Mouse (Mus musculus): ENCODE results near the gene Prss35. TPM values are rescaled to one million over a fixed set of nuclear protein-coding genes. Genes with fewer than 3 reads are reported as not detected.
A peak's percentile ranks its signal among the peaks of the same experiment; 100 is the strongest.

Prss35 gene
- polyA plus RNA-seq, 1 experiment from 2014 or later: 48.1 TPM

- H3K4me3 ChIP-seq (ENCODE audit: low read length): no peak overlapping the region
- 53% methylated on average over 2 of the region's 2 CpGs for WGBS
- no peaks in the 10 kb centered on the region for H3K36me3 ChIP-seq (ENCODE audit: control insufficient read depth, insufficient read depth, low read length)
- peak; percentile 67; the same call in 1 of the 2 replicates for ATAC-seq (ENCODE audit: low read depth)
- H3K4me1 ChIP-seq (replicated peaks; ENCODE audit: control insufficient read depth, insufficient read depth, low read length): no peaks in the 10 kb centered on the region
- no peak overlapping the region for H3K9ac ChIP-seq (ENCODE audit: low read length)
- no peak overlapping the region for H3K27ac ChIP-seq (ENCODE audit: low read length)
- H3K27me3 ChIP-seq (ENCODE audit: control insufficient read depth, insufficient read depth, low read depth, low read length): no peaks in the 10 kb centered on the region
- no peak overlapping the region for H3K4me2 ChIP-seq (ENCODE audit: low read depth, low read length)
- no peaks in the 10 kb centered on the region for H3K9me3 ChIP-seq (ENCODE audit: control insufficient read depth, low read length)
Measured at GRCm38 (mm10) chr9:86710091-86710634, 33.3 kb upstream of the Prss35 start.

DNA sequence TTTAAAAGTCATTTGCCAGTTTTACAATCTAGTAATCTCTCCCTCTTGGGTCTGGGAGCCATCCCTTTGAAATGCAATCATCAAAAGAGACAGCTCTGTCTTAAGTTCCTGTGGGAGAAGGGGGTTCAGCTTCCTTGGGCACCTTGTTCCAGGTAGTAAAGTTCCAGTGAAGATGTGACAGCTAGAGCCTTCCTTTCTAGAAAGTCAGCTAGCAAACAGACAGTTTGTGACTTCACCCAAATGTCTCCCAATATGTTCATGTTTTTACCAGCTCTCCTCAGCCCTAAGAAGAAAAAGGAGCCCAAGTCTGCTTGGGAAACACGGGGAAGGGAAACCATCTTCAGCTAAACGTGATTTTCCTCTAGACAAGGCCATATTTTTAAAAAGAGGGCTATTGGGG lies 30.8 kb upstream of the Prss35 start:
- Histone ChIP-seq H3K9me3 (ENCODE audit: control insufficient read depth, low read length) (no peaks in the 10 kb centered on the region), H3K9ac (ENCODE audit: low read length) (no peak overlapping the region), H3K36me3 (ENCODE audit: control insufficient read depth, insufficient read depth, low read length) (no peaks in the 10 kb centered on the region), H3K4me3 (ENCODE audit: low read length) (no peak overlapping the region), H3K27me3 (ENCODE audit: control insufficient read depth, insufficient read depth, low read depth, low read length) (no peaks in the 10 kb centered on the region), H3K4me2 (ENCODE audit: low read depth, low read length) (no peak overlapping the region), H3K4me1 (replicated peaks; ENCODE audit: control insufficient read depth, insufficient read depth, low read length) (no peaks in the 10 kb centered on the region), H3K27ac (ENCODE audit: low read length) (no peak overlapping the region)
- ATAC-seq (ENCODE audit: low read depth): no peak
- 69% methylated on average over 2 of the region's 2 CpGs for WGBS

- Histone ChIP-seq H3K9ac (ENCODE audit: low read length) (no peak overlapping the region), H3K4me3 (ENCODE audit: low read length) (no peak overlapping the region), H3K4me2 (ENCODE audit: low read depth, low read length) (no peak overlapping the region), H3K4me1 (replicated peaks; ENCODE audit: control insufficient read depth, insufficient read depth, low read length) (no peaks in the 10 kb centered on the region), H3K27me3 (ENCODE audit: control insufficient read depth, insufficient read depth, low read depth, low read length) (no peaks in the 10 kb centered on the region), H3K27ac (ENCODE audit: low read length) (no peak overlapping the region), H3K36me3 (ENCODE audit: control insufficient read depth, insufficient read depth, low read length) (no peaks in the 10 kb centered on the region), H3K9me3 (ENCODE audit: control insufficient read depth, low read length) (no peaks in the 10 kb centered on the region)
- WGBS: 95% methylated on average over 3 of the region's 3 CpGs
- no peak for ATAC-seq (ENCODE audit: low read depth)
Measured at GRCm38 (mm10) chr9:86714089-86714488, 29.4 kb upstream of the Prss35 start.

GRCm38 (mm10) chr9:86716540-86716939 lies 26.9 kb upstream of the Prss35 start:
- H3K27ac ChIP-seq (ENCODE audit: low read length): no peak overlapping the region
- no peak overlapping the region for H3K9ac ChIP-seq (ENCODE audit: low read length)
- H3K4me1 ChIP-seq (replicated peaks; ENCODE audit: control insufficient read depth, insufficient read depth, low read length): no peaks in the 10 kb centered on the region
- H3K9me3 ChIP-seq (ENCODE audit: control insufficient read depth, low read length): no peaks in the 10 kb centered on the region
- no peak for ATAC-seq (ENCODE audit: low read depth)
- WGBS: 33% methylated on average over 2 of the region's 2 CpGs
- H3K4me3 ChIP-seq (ENCODE audit: low read length): no peak overlapping the region
- no peaks in the 10 kb centered on the region for H3K36me3 ChIP-seq (ENCODE audit: control insufficient read depth, insufficient read depth, low read length)
- no peaks in the 10 kb centered on the region for H3K27me3 ChIP-seq (ENCODE audit: control insufficient read depth, insufficient read depth, low read depth, low read length)
- H3K4me2 ChIP-seq (ENCODE audit: low read depth, low read length): no peak overlapping the region

- no peaks in the 10 kb centered on the region for H3K36me3 ChIP-seq (ENCODE audit: control insufficient read depth, insufficient read depth, low read length)
Measured at GRCm38 (mm10) chr9:86717119-86717518, 26.3 kb upstream of the Prss35 start.

DNA sequence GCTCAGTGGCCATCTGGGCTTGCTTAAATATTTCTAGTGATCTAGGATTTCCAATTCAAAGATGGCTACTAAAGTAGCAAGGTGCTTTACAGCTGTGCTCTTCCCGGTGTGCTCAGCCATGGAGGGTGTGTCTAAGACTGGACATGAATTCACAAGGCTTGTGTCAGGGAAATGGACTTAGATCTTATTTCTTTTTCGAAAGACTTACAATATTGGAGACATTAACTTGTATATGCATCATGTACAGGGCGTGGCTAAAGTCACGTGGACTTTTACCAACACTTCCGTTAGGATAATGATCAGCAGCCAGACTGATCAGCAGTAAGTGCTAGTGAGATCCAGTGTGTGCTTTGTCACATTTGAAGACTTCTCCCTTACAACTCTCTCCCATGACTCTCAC lies 23.2 kb upstream of the Prss35 start:
- H3K9me3 ChIP-seq (ENCODE audit: control insufficient read depth, low read length): no peaks in the 10 kb centered on the region
- H3K27me3 ChIP-seq (ENCODE audit: control insufficient read depth, insufficient read depth, low read depth, low read length): no peaks in the 10 kb centered on the region
- H3K36me3 ChIP-seq (ENCODE audit: control insufficient read depth, insufficient read depth, low read length): no peaks in the 10 kb centered on the region
- no peak overlapping the region for H3K4me3 ChIP-seq (ENCODE audit: low read length)
- H3K9ac ChIP-seq (ENCODE audit: low read length): no peak overlapping the region
- no peak overlapping the region for H3K4me2 ChIP-seq (ENCODE audit: low read depth, low read length)
- WGBS: 84% methylated on average over 5 of the region's 5 CpGs
- no peak overlapping the region for H3K27ac ChIP-seq (ENCODE audit: low read length)
- H3K4me1 ChIP-seq (replicated peaks; ENCODE audit: control insufficient read depth, insufficient read depth, low read length): no peaks in the 10 kb centered on the region
- ATAC-seq (ENCODE audit: low read depth): no peak

More at GRCm38 (mm10) chr9:86717119-86717518, 26.3 kb upstream of the Prss35 start:
- no peak for ATAC-seq (ENCODE audit: low read depth)
- no peak overlapping the region for H3K9ac ChIP-seq (ENCODE audit: low read length)
- WGBS: 30% methylated on average over 5 of the region's 5 CpGs
- H3K4me2 ChIP-seq (ENCODE audit: low read depth, low read length): no peak overlapping the region
- H3K27me3 ChIP-seq (ENCODE audit: control insufficient read depth, insufficient read depth, low read depth, low read length): no peaks in the 10 kb centered on the region
- no peak overlapping the region for H3K27ac ChIP-seq (ENCODE audit: low read length)
- H3K4me3 ChIP-seq (ENCODE audit: low read length): no peak overlapping the region
- no peaks in the 10 kb centered on the region for H3K4me1 ChIP-seq (replicated peaks; ENCODE audit: control insufficient read depth, insufficient read depth, low read length)
- no peaks in the 10 kb centered on the region for H3K9me3 ChIP-seq (ENCODE audit: control insufficient read depth, low read length)

DNA sequence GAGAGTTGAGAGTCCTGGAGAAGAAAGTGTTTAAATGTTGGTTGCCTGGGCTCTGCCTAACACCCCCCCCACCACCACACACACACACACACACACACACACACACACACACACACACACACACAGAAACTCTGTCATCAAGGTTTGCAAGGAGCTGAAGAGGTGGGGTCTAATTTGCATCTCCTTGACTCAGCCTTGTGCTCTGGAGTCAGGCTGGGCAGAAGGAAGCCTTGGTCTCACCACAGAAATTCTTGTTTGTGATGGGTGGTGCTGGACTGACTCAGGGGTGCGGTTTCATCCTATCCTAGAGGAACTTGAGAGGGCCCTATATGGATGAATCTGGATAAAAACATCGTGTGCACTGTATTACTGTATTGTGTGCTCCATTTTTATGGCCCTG lies 22.7 kb upstream of the Prss35 start:
- Histone ChIP-seq H3K36me3 (ENCODE audit: control insufficient read depth, insufficient read depth, low read length) (no peaks in the 10 kb centered on the region), H3K4me1 (replicated peaks; ENCODE audit: control insufficient read depth, insufficient read depth, low read length) (no peaks in the 10 kb centered on the region), H3K4me2 (ENCODE audit: low read depth, low read length) (no peak overlapping the region), H3K27ac (ENCODE audit: low read length) (no peak overlapping the region), H3K27me3 (ENCODE audit: control insufficient read depth, insufficient read depth, low read depth, low read length) (no peaks in the 10 kb centered on the region), H3K9ac (ENCODE audit: low read length) (no peak overlapping the region), H3K4me3 (ENCODE audit: low read length) (no peak overlapping the region), H3K9me3 (ENCODE audit: control insufficient read depth, low read length) (no peaks in the 10 kb centered on the region)
- 78% methylated on average over 2 of the region's 2 CpGs for WGBS
- no peak for ATAC-seq (ENCODE audit: low read depth)

DNA sequence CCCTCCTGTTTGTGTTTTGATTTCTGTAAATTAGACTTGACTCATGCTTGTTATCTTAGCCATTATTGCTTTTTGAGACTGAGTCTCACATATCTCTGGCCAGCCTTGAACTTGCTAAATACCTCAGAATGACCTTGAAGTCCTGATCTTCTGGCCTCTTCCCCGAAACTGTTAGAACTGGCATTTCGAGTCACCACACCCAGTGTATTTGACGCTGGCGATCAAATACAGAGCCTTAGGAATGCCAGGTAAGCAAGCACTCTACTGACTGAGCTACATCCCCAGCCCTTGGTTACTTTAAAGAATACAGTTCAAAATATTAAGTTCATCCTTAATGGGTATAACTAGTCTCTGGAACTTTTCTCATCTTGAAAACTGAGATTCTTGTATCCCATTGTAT lies 18.4 kb upstream of the Prss35 start:
- Histone ChIP-seq H3K9me3 (ENCODE audit: control insufficient read depth, low read length) (no peaks in the 10 kb centered on the region), H3K27me3 (ENCODE audit: control insufficient read depth, insufficient read depth, low read depth, low read length) (no peaks in the 10 kb centered on the region), H3K4me3 (ENCODE audit: low read length) (no peak overlapping the region), H3K4me2 (ENCODE audit: low read depth, low read length) (no peak overlapping the region), H3K4me1 (replicated peaks; ENCODE audit: control insufficient read depth, insufficient read depth, low read length) (no peaks in the 10 kb centered on the region), H3K9ac (ENCODE audit: low read length) (no peak overlapping the region), H3K27ac (ENCODE audit: low read length) (no peak overlapping the region), H3K36me3 (ENCODE audit: control insufficient read depth, insufficient read depth, low read length) (no peaks in the 10 kb centered on the region)
- 67% methylated on average over 4 of the region's 4 CpGs for WGBS
- no peak for ATAC-seq (ENCODE audit: low read depth)

DNA sequence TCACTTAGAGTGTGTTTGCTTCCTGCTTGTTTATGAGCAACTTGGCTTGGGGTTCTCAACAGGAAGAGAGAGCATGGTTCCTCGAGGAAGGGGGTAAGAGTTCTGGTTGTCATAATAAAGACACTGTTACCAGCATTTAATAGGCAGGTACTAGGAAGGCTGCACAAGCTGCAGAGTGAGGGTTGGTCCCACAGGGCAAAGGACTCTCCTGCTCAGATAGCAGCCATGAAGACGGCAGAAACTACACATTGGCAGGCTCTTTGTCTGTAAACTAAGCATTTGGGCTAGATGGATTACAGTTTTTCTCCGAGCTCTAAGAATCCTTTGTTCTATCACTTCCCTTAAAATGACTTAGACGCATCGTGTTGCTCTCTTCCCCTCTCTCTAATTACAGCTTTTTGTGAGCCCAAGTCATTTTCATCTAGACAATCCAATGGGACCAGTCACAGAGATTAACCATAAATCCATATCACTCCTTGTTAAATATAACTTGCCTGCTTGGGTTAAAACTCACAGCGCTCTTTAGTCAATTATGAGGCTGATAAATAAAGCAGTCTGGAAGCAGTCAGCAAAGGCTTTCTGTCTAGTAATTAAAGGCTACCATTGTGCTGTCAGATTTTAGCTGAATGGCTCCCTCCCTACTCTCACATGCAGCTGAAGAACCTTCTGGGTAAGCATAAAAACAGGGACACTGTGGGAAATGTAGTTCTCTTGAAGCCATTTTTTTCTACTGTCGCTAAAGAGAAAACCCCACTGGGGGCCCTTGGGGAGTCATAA lies 17.7 kb upstream of the Prss35 start:
- Histone ChIP-seq H3K9ac (ENCODE audit: low read length) (no peak overlapping the region), H3K36me3 (ENCODE audit: control insufficient read depth, insufficient read depth, low read length) (no peaks in the 10 kb centered on the region), H3K9me3 (ENCODE audit: control insufficient read depth, low read length) (no peaks in the 10 kb centered on the region), H3K4me1 (replicated peaks; ENCODE audit: control insufficient read depth, insufficient read depth, low read length) (no peaks in the 10 kb centered on the region), H3K4me3 (ENCODE audit: low read length) (no peak overlapping the region), H3K4me2 (ENCODE audit: low read depth, low read length) (no peak overlapping the region), H3K27me3 (ENCODE audit: control insufficient read depth, insufficient read depth, low read depth, low read length) (no peaks in the 10 kb centered on the region), H3K27ac (ENCODE audit: low read length) (no peak overlapping the region)
- 59% methylated on average over 7 of the region's 7 CpGs for WGBS
- no peak for ATAC-seq (ENCODE audit: low read depth)
